Mouse (Mus musculus) heart, embryonic 13.5 days (tissue): ENCODE measurements around the gene Lrtm2. TPM values are rescaled to one million over a fixed set of nuclear protein-coding genes. Genes with fewer than 3 reads are reported as not detected.

ENCODE experiments used
- polyA plus RNA-seq: library from polyadenylated mRNA; unstranded; fragments of >200 nt; fragmentation: Nextera tagmentation; extraction: Ambion mirVana; gene quantifications from 2 replicates; pipeline ENCODE4 v1.2.1, GENCODE M21; 2015

Gene Lrtm2
- polyA plus RNA-seq, 1 experiment from 2014 or later, result 0.17 TPM

Other genes starting within 250 kb of the Lrtm2 start
- 6.0 and 6.3 TPM in 2 replicates for gene Dcp1b, start 155.5 kb downstream of the Lrtm2 start, polyA plus RNA-seq
- gene Cacna1c, start 134.3 kb downstream of the Lrtm2 start, polyA plus RNA-seq, result 41.8 and 43.3 TPM in 2 replicates
- not detected in 2 replicates for gene Cacna2d4, start 94.2 kb downstream of the Lrtm2 start, polyA plus RNA-seq
- gene Adipor2, start 86.9 kb upstream of the Lrtm2 start, polyA plus RNA-seq, result 25.2 and 33.6 TPM in 2 replicates
- 2.8 and 3.0 TPM in 2 replicates for gene Fbxl14, start 148.9 kb upstream of the Lrtm2 start, polyA plus RNA-seq
- gene Wnt5b, start 213.6 kb upstream of the Lrtm2 start, polyA plus RNA-seq, result 6.3 and 8.2 TPM in 2 replicates